Mouse (Mus musculus) E14TG2a.4 (cell line): Measurements from ENCODE around the gene Krt76.

Experiments
- H3K27me3 ChIP-seq: 2 replicates; pipeline ENCODE4 v1.6.1; 2014; ENCODE audit warnings: low read length, control low read depth; ENCODE audit not compliant: insufficient read depth
- H3K36me3 ChIP-seq: 2 replicates; pipeline ENCODE4 v1.6.1; 2014; ENCODE audit warnings: low read length, control low read depth; ENCODE audit not compliant: insufficient read depth
- H3K4me1 ChIP-seq: replicated peaks from 2 replicates; pipeline ENCODE4 v1.6.1; 2014; ENCODE audit warnings: low read depth, low read length, control low read depth
- H3K4me3 ChIP-seq: replicated peaks from 2 replicates; pipeline ENCODE4 v1.5.1; 2014; ENCODE audit warnings: mild to moderate bottlenecking, low read length
- H3K9me3 ChIP-seq: 2 replicates; pipeline ENCODE4 v1.6.1; 2014; ENCODE audit warnings: low read length, control low read depth
- CTCF ChIP-seq: conservative IDR thresholded peaks from 2 replicates; pipeline ENCODE4 v1.5.1; 2014; ENCODE audit warnings: low read length
- NANOG ChIP-seq: IDR thresholded peaks from 2 replicates; pipeline ENCODE4 v1.6.1; 2014; ENCODE audit warnings: borderline replicate concordance, low read length, mixed read lengths
- POU5F1 ChIP-seq: IDR thresholded peaks from 2 replicates; pipeline ENCODE4 v1.6.1; 2014; ENCODE audit warnings: low read length, borderline replicate concordance

The Krt76 gene

GRCm38 (mm10) chr15:101892820-101893219 is at the start of gene Krt76:
Krt76 (minus strand) TSS chr15:101892920.
- no peaks in the 10 kb centered on the region for H3K36me3 ChIP-seq
- H3K9me3 ChIP-seq, result no peaks in the 10 kb centered on the region
- TF ChIP-seq CTCF (no peak), NANOG (no peak), POU5F1 (no peak)
- H3K27me3 ChIP-seq, result peaks cover 28% of the 10 kb centered on the region
- no peak within 1 kb of the TSS for H3K4me3 ChIP-seq
- no peaks in the 10 kb centered on the region for H3K4me1 ChIP-seq

- H3K4me3 ChIP-seq, result no peak overlapping the region
- H3K4me1 ChIP-seq, result peaks cover 18% of the 10 kb centered on the region
- H3K9me3 ChIP-seq, result no peaks in the 10 kb centered on the region
- no peaks in the 10 kb centered on the region for H3K36me3 ChIP-seq
- TF ChIP-seq POU5F1, result no peak
- no peak for TF ChIP-seq NANOG
- no peak for TF ChIP-seq CTCF
- peaks cover 13% of the 10 kb centered on the region; the same call in 1 of the 2 replicates for H3K27me3 ChIP-seq
Measured at GRCm38 (mm10) chr15:101941948-101942347, 49.2 kb upstream of the Krt76 start.

- H3K4me1 ChIP-seq, result peaks cover 18% of the 10 kb centered on the region
Measured at GRCm38 (mm10) chr15:101940274-101940829, 47.6 kb upstream of the Krt76 start, which contains the start of gene Krt79. Krt79 (minus strand) TSS chr15:101940324.

GRCm38 (mm10) chr15:101938600-101939308 is 46.0 kb upstream of the Krt76 start:
- Histone ChIP-seq H3K36me3 (no peaks in the 10 kb centered on the region), H3K27me3 (peaks cover 17% of the 10 kb centered on the region), H3K4me1 (peaks cover 18% of the 10 kb centered on the region), H3K9me3 (no peaks in the 10 kb centered on the region), H3K4me3 (no peak overlapping the region)
- no peak for TF ChIP-seq POU5F1
- no peak for TF ChIP-seq CTCF
- no peak for TF ChIP-seq NANOG

More at GRCm38 (mm10) chr15:101940274-101940829, 47.6 kb upstream of the Krt76 start, which contains the start of gene Krt79:
- Histone ChIP-seq H3K36me3 (no peaks in the 10 kb centered on the region), H3K27me3 (peaks cover 17% of the 10 kb centered on the region), H3K9me3 (no peaks in the 10 kb centered on the region), H3K4me3 (peak within 1 kb of the TSS; percentile 32)
- TF ChIP-seq POU5F1 (no peak), NANOG (no peak), CTCF (no peak)

GRCm38 (mm10) chr15:101933024-101933423 is 40.3 kb upstream of the Krt76 start:
- H3K4me1 ChIP-seq, result peaks cover 15% of the 10 kb centered on the region
- TF ChIP-seq CTCF, result no peak
- TF ChIP-seq POU5F1, result no peak
- TF ChIP-seq NANOG, result no peak
- H3K36me3 ChIP-seq, result no peaks in the 10 kb centered on the region
- no peaks in the 10 kb centered on the region for H3K9me3 ChIP-seq
- peaks cover 50% of the 10 kb centered on the region for H3K27me3 ChIP-seq
- no peak overlapping the region for H3K4me3 ChIP-seq

- TF ChIP-seq CTCF, result no peak
- TF ChIP-seq NANOG, result no peak
- TF ChIP-seq POU5F1, result no peak
- peaks cover 69% of the 10 kb centered on the region for H3K27me3 ChIP-seq
- H3K9me3 ChIP-seq, result no peaks in the 10 kb centered on the region
- peak overlapping the region; percentile 59 for H3K4me3 ChIP-seq
- peaks cover 17% of the 10 kb centered on the region for H3K4me1 ChIP-seq
- H3K36me3 ChIP-seq, result no peaks in the 10 kb centered on the region
Measured at GRCm38 (mm10) chr15:101929666-101930065, 36.9 kb upstream of the Krt76 start.

- peaks cover 23% of the 10 kb centered on the region for H3K4me1 ChIP-seq
- H3K9me3 ChIP-seq, result no peaks in the 10 kb centered on the region
- TF ChIP-seq POU5F1 (no peak), CTCF (no peak), NANOG (no peak)
- H3K36me3 ChIP-seq, result no peaks in the 10 kb centered on the region
- H3K27me3 ChIP-seq, result peaks cover 75% of the 10 kb centered on the region
- peak overlapping the region; percentile 59; the same call in 1 of the 2 replicates for H3K4me3 ChIP-seq
Measured at GRCm38 (mm10) chr15:101929087-101929486, 36.4 kb upstream of the Krt76 start.

GRCm38 (mm10) chr15:101927340-101928080 is 34.8 kb upstream of the Krt76 start:
- Histone ChIP-seq H3K4me1 (peaks cover 26% of the 10 kb centered on the region), H3K9me3 (no peaks in the 10 kb centered on the region), H3K36me3 (no peaks in the 10 kb centered on the region), H3K4me3 (no peak overlapping the region), H3K27me3 (peaks cover 82% of the 10 kb centered on the region)
- TF ChIP-seq NANOG (no peak), CTCF (no peak)
